ENCODE assay signal across 15 mouse cellular contexts in genomic region chr5:127369812-127370211, GRCm38 (mm10).
A peak's percentile ranks its signal among the peaks of the same experiment; 100 is the strongest.
DNase-seq lines count a peak whose midpoint lies in the region; ATAC-seq and TF ChIP-seq lines count a peak whose summit lies in the region.
"Had no signal": no experiment of that assay in that cellular context is flagged by ENCODE, and none has a peak within 500 bp of the region (broad histone marks: within the 10 kb centered on the region; RNA-seq: fewer than 3 reads in every experiment).

No protein-coding gene starts in this region.

- H3K27me3 ChIP-seq in heart, embryonic 15.5 days, result no peaks in the 10 kb centered on the region
- no peaks in the 10 kb centered on the region for H3K27me3 ChIP-seq in midbrain, embryonic 11.5 days (ENCODE audit: control insufficient read depth, insufficient read depth, low read length)
- H3K27me3 ChIP-seq in midbrain, postnatal 0 days (ENCODE audit: insufficient read depth, low read length), result no peaks in the 10 kb centered on the region
- no peaks in the 10 kb centered on the region for H3K27me3 ChIP-seq in limb, embryonic 10.5 days (ENCODE audit: low read depth, poor library complexity, severe bottlenecking)
- no peaks in the 10 kb centered on the region for H3K27me3 ChIP-seq in midbrain, embryonic 16.5 days (ENCODE audit: control insufficient read depth, insufficient read depth, low read depth, low read length)
- H3K27me3 ChIP-seq: liver, embryonic 12.5 days; neural tube, embryonic 13.5 days; Patski had no signal

- intact Hi-C loops in left cerebral cortex, postnatal 4 days (cut with DNase I), result no loop called here

- H3K4me3 ChIP-seq in heart, embryonic 15.5 days, result no peak overlapping the region
- H3K4me3 ChIP-seq in midbrain, embryonic 11.5 days (ENCODE audit: low read depth, low read length), result no peak overlapping the region
- H3K4me3 ChIP-seq in midbrain, postnatal 0 days (ENCODE audit: low read depth, low read length), result no peak overlapping the region
- H3K4me3 ChIP-seq in limb, embryonic 10.5 days, result no peak overlapping the region
- H3K4me3 ChIP-seq in midbrain, embryonic 16.5 days (ENCODE audit: low read depth, low read length), result no peak overlapping the region
- H3K4me3 ChIP-seq: layer of hippocampus, adult 2 months; left cerebral cortex, adult 2 months; liver, embryonic 12.5 days; neural tube, embryonic 13.5 days had no signal

- DNase-seq in heart, postnatal 4 days, result no peak
- peak; percentile 87 for DNase-seq in midbrain, embryonic 11.5 days (ENCODE audit: low spot score, missing footprints)
- DNase-seq in midbrain, postnatal 0 days (ENCODE audit: low spot score), result no peak
- DNase-seq in limb, embryonic 10.5 days (ENCODE audit: low spot score), result peak; percentile 41
- DNase-seq in left cerebral cortex, postnatal 4 days, result no peak
- DNase-seq in frontal cortex, postnatal 14 days (ENCODE audit: low spot score in 2 of 2), result no peak
- DNase-seq: cerebellum, postnatal 10 days had no signal

- WGBS in heart, embryonic 15.5 days, result 74% methylated on average over 7 of the region's 7 CpGs
- WGBS in midbrain, embryonic 11.5 days, result 74% methylated on average over 7 of the region's 7 CpGs
- 52% methylated on average over 7 of the region's 7 CpGs for WGBS in midbrain, postnatal 0 days
- 56% methylated on average over 7 of the region's 7 CpGs for WGBS in limb, embryonic 10.5 days
- 53% methylated on average over 7 of the region's 7 CpGs for WGBS in midbrain, embryonic 16.5 days

- no peak for TF ChIP-seq CTCF in midbrain, postnatal 0 days (IDR thresholded peaks at IDR 0.05)

- 0 out of 2 replicates have a peak, but pooled peaks cover 3% of the 10 kb centered on the region for H3K4me1 ChIP-seq in heart, embryonic 15.5 days (replicated peaks)
- H3K4me1 ChIP-seq in midbrain, embryonic 11.5 days (ENCODE audit: control insufficient read depth, insufficient read depth, low read length), result peaks cover 2% of the 10 kb centered on the region; the same call in 1 of the 2 replicates
- H3K4me1 ChIP-seq in midbrain, postnatal 0 days (ENCODE audit: insufficient read depth, low read length), result no peaks in the 10 kb centered on the region
- H3K4me1 ChIP-seq in limb, embryonic 10.5 days, result peaks cover 48% of the 10 kb centered on the region
- H3K4me1 ChIP-seq in midbrain, embryonic 16.5 days (ENCODE audit: control insufficient read depth, insufficient read depth, low read length), result peaks cover 13% of the 10 kb centered on the region
- H3K4me1 ChIP-seq: liver, embryonic 12.5 days had no signal

- ATAC-seq in heart, embryonic 15.5 days (replicated peaks; ENCODE audit: insufficient number of reproducible peaks, insufficient read depth, low FRiP score, low read depth), result no peak
- ATAC-seq in midbrain, embryonic 11.5 days (ENCODE audit: low FRiP score), result no peak
- no peak for ATAC-seq in midbrain, postnatal 0 days (ENCODE audit: low FRiP score)
- ATAC-seq in midbrain, embryonic 16.5 days, result no peak
- ATAC-seq: liver, embryonic 12.5 days; Patski had no signal

- H3K4me2 ChIP-seq in heart, embryonic 15.5 days, result no peak overlapping the region
- no peak overlapping the region for H3K4me2 ChIP-seq in midbrain, embryonic 11.5 days
- H3K4me2 ChIP-seq in midbrain, postnatal 0 days (ENCODE audit: low read depth, low read length, poor library complexity, severe bottlenecking), result no peak overlapping the region
- no peak overlapping the region for H3K4me2 ChIP-seq in midbrain, embryonic 16.5 days (ENCODE audit: low read length)
- H3K4me2 ChIP-seq: liver, embryonic 12.5 days; neural tube, embryonic 13.5 days had no signal

- no peaks in the 10 kb centered on the region for H3K9me3 ChIP-seq in heart, embryonic 15.5 days (replicated peaks)
- H3K9me3 ChIP-seq in midbrain, embryonic 11.5 days (ENCODE audit: control insufficient read depth, low read length), result no peaks in the 10 kb centered on the region
- H3K9me3 ChIP-seq in midbrain, postnatal 0 days (ENCODE audit: low read length), result no peaks in the 10 kb centered on the region
- no peaks in the 10 kb centered on the region for H3K9me3 ChIP-seq in limb, embryonic 10.5 days (replicated peaks)
- H3K9me3 ChIP-seq in midbrain, embryonic 16.5 days (replicated peaks; ENCODE audit: control insufficient read depth, low read length, poor library complexity, severe bottlenecking), result no peaks in the 10 kb centered on the region; the same call in 1 of the 2 replicates

- no peaks in the 10 kb centered on the region for H3K36me3 ChIP-seq in heart, embryonic 15.5 days
- H3K36me3 ChIP-seq in midbrain, embryonic 11.5 days (ENCODE audit: control insufficient read depth, insufficient read depth, low read length), result no peaks in the 10 kb centered on the region
- H3K36me3 ChIP-seq in midbrain, postnatal 0 days (ENCODE audit: insufficient read depth, low read length), result no peaks in the 10 kb centered on the region
- peaks cover 11% of the 10 kb centered on the region for H3K36me3 ChIP-seq in limb, embryonic 10.5 days
- H3K36me3 ChIP-seq in midbrain, embryonic 16.5 days (ENCODE audit: control insufficient read depth, insufficient read depth, low read length), result no peaks in the 10 kb centered on the region
- H3K36me3 ChIP-seq: liver, embryonic 12.5 days; neural tube, embryonic 13.5 days had no signal

- H3K9ac ChIP-seq in heart, embryonic 15.5 days, result no peak overlapping the region
- H3K9ac ChIP-seq in midbrain, embryonic 11.5 days (ENCODE audit: low read length), result no peak overlapping the region
- no peak overlapping the region for H3K9ac ChIP-seq in midbrain, postnatal 0 days (replicated peaks; ENCODE audit: low read length, poor library complexity, severe bottlenecking)
- H3K9ac ChIP-seq in midbrain, embryonic 16.5 days (ENCODE audit: low read depth, low read length), result no peak overlapping the region
- H3K9ac ChIP-seq: liver, embryonic 12.5 days; neural tube, embryonic 13.5 days had no signal

- 0 out of 2 replicates have a peak overlapping the region, but pooled peaks have one; percentile 31 for H3K27ac ChIP-seq in heart, embryonic 15.5 days
- no peak overlapping the region for H3K27ac ChIP-seq in midbrain, embryonic 11.5 days (ENCODE audit: low read depth, low read length)
- no peak overlapping the region for H3K27ac ChIP-seq in midbrain, postnatal 0 days (ENCODE audit: low read depth, low read length)
- peak overlapping the region; percentile 71 for H3K27ac ChIP-seq in limb, embryonic 10.5 days
- H3K27ac ChIP-seq in midbrain, embryonic 16.5 days (ENCODE audit: low read length), result peak overlapping the region; percentile 15; the same call in 1 of the 2 replicates
- H3K27ac ChIP-seq: kidney, postnatal 0 days; layer of hippocampus, adult 2 months; left cerebral cortex, adult 2 months; liver, embryonic 12.5 days had no signal

Comparison
In these comparisons a context has a peak if more than half of its experiments do, and no peak if none do; other contexts are left out.
1. H3K27ac ChIP-seq: peak in heart, embryonic 15.5 days (single experiment), limb, embryonic 10.5 days (single experiment) and midbrain, embryonic 16.5 days (single experiment); none in midbrain, embryonic 11.5 days (single experiment) and midbrain, postnatal 0 days (single experiment).
2. DNase-seq: peak in midbrain, embryonic 11.5 days (single experiment) and limb, embryonic 10.5 days (single experiment); none in heart, postnatal 4 days (single experiment), midbrain, postnatal 0 days (single experiment), left cerebral cortex, postnatal 4 days (single experiment) and frontal cortex, postnatal 14 days (0 of 2).